Mouse (Mus musculus): ENCODE data around the gene Bsx.

Gene Bsx

DNA sequence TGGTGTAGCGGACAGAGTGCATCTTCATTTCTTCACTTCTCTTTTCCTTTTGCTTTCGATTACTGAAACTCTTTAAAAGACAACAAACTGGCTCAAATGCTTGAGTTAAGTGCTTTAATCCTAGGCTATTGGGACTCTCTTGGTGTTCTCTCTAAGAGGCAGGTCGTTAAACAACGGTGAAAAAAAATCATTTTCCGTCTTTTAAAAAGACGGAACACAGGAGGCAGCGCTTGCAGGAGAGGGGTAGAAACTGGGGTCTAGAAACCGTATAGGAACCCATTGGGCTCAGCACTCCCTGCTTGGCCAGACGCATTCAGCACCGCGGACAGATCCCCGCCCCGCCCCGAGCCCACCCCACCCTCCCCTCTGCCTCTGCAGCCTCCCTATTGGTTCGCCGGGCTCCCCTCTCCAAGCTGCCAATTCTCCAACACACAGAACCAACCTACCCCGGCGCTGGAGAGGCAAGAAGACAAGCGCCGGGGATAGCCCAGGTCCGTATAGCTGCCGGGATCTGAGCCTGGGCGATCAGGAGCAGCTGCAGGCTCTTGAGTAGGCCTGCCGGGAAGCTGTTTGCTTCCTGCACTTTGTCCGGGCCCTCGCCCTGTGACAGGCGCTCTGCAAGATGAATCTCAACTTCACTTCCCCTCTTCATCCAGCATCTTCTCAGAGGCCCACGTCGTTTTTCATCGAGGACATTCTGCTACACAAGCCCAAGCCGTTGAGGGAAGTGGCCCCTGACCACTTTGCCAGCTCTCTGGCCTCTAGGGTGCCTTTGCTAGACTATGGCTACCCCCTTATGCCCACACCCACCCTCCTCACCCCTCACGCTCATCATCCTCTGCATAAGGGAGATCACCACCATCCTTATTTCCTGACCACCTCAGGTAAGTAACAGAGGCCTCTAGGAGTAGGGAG lies at the start of gene Bsx:
Bsx (plus strand) TSS at position 572 of the 915 bp plus-strand sequence.
- no peak for DNase-seq (ENCODE audit: low spot score in 2 of 2)

DNA sequence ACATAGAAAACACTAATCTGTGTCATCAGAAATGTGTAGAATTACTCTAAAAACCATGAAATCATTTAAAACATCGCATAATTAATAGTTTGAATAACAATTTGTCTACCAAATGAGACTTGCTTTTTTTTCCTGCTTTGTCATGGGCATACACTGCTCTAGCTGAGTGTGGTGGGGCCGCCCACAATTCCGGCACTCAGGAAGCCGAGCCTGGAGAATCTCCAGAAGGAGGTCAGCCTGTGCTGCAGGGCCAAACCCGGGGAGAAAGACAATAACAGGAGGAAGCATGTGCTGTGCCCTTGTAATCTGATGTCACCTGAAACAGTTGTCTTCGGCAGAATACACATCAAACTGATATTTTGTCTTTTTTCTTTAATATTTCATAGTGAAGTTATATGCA lies 48.3 kb upstream of the Bsx start:
- DNase-seq (ENCODE audit: low spot score in 2 of 2), result no peak

- no peak for DNase-seq (ENCODE audit: low spot score in 2 of 2)
These were observed 46.6 kb upstream of the Bsx start for GRCm38 (mm10) chr9:40827366-40827765.

- peak; percentile 82 to 86 for DNase-seq (ENCODE audit: low spot score in 2 of 2)
These were observed 39.4 kb upstream of the Bsx start for GRCm38 (mm10) chr9:40834569-40834968.

GRCm38 (mm10) chr9:40836681-40837080 lies 37.2 kb upstream of the Bsx start:
- no peak for DNase-seq (ENCODE audit: low spot score in 2 of 2)

- DNase-seq (ENCODE audit: low spot score in 2 of 2), result no peak
These were observed 34.3 kb upstream of the Bsx start for GRCm38 (mm10) chr9:40839662-40840061.

DNA sequence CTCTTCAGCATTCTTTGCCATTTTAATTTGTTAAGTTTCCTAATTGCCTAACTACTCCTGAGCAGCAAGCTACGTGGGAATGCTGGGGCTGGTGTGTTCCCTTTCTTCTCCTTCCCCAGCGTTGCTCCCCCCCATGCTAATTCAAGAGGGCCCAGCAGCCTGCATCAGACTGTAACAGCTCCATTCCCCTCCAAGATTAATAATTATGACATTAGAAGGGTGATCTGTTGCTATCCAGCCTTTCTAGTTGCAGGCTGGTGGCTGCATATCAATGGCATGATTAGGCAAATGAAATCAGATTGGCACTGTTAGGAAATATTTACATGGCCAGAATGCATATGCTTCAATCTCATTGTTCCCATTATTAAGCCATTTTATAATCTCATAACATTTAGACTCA lies 22.4 kb upstream of the Bsx start:
- DNase-seq (ENCODE audit: low spot score in 2 of 2), result no peak

DNA sequence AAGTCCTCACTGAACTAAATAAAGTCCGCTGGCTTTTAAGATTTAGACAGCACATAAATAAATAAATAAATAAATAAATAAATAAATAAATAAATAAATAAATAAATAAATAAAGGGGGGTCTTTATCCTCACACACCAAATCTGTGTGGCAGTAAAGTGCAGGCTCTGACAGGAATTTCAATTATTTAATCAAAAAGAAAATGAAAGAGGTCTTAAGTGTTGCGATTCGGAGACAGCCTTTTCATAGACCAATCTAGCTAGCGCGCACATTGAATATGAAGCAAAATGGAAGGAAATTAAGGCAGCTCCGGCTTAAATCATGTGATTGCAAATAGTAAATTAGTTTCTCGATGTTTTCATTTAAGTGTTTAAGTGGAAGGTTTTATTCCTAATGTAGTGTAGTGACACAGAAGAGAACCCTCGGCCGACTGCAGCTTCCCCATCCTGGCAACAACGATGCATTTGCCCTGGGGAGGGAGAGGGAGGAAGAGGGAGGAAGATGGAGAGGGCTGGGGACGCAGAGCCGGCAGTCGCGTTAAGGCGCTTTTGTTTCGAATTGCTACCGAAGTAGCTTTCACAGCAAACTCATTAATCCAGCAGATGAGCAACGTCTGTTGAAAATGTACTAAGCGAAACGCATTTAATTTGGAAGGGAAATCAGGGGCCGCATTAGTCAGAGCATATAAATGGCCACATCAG lies 15.3 kb upstream of the Bsx start:
- DNase-seq (ENCODE audit: low spot score in 2 of 2), result peak in 1 of 2 experiments; percentile 36

- DNase-seq (ENCODE audit: low spot score in 2 of 2), result no peak
These were observed 14.7 kb upstream of the Bsx start for GRCm38 (mm10) chr9:40859196-40859595.

GRCm38 (mm10) chr9:40870331-40870730 lies 3.6 kb upstream of the Bsx start:
- DNase-seq (ENCODE audit: low spot score in 2 of 2), result no peak

GRCm38 (mm10) chr9:40871369-40872155 lies 2.4 kb upstream of the Bsx start:
- no peak for DNase-seq (ENCODE audit: low spot score in 2 of 2)

DNA sequence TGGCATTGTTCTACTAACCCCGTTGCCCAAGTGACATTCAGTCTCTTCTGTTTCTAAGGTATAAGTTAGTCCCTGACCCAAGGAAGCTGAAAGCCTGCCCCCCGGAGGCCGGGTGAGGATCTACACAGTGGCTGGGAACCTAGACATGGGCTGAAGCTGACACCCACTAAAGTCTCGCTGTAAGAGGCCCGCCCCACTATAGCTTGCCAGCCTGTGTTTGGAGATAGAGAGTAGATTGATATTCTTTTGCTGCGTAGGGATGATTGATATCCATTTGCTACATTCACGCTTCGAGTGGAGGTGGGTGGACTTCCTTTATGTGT lies 1.8 kb upstream of the Bsx start:
- peak in 1 of 2 experiments; percentile 11 for DNase-seq (ENCODE audit: low spot score in 2 of 2)

GRCm38 (mm10) chr9:40874961-40875360 lies 1.0 kb downstream of the Bsx start:
- DNase-seq (ENCODE audit: low spot score in 2 of 2), result no peak

DNA sequence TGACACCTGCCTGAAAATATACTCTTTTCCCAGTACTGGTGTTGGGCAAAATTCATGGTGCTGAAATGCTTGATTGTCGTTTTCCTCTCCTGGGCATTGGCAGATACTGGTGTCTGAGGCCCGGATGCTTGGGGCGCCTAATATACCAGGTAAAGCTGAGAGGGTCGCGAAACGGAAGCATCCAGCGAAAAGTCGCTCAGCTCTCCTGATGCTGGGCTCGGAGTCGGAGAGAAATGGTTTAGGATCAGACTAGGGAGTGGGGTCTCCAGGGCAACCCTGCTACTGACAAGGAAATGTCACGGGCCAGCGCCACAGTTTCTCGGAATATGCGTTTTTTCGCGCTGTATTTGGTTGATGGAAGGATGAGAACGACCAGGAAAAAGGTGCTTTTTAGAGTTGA lies 1.5 kb downstream of the Bsx start:
- no peak for DNase-seq (ENCODE audit: low spot score in 2 of 2)

- peak in 1 of 2 experiments; percentile 9 for DNase-seq (ENCODE audit: low spot score in 2 of 2)
These were observed 2.2 kb downstream of the Bsx start for GRCm38 (mm10) chr9:40876164-40876563.

GRCm38 (mm10) chr9:40876693-40877092 lies 2.8 kb downstream of the Bsx start:
- no peak for DNase-seq (ENCODE audit: low spot score in 2 of 2)

DNA sequence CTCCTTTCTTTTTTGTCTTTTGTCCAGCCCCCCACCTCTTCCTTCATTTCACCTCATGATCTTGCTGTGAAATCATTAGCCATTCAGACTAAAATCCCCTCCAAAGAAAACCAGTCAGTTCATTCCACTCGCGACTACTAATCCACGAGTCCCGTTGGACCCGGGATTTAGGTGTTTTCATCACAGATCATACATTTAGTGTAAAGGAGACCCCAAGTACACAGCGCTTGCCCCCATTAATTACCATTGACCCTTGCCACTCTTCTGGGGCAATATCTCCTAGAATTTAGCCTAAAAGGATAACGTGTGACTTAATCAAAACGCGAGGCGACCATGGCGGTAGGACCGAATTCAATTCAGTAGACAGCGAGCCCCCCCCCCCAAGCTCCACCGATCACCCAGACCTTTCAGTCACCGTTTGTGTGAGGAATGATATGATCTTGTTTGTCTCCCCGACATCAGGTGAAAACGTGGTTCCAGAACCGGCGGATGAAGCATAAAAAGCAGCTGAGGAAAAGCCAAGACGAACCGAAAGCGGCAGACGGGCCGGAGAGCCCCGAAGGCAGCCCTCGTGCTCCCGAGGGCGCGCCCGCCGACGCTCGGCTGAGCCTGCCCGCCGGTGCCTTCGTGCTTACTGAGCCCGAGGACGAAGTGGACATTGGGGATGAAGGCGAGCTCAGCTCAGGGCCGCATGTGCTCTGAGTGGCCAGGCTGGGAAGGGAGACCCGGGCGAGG lies 3.4 kb downstream of the Bsx start:
- no peak for DNase-seq (ENCODE audit: low spot score in 2 of 2)

DNA sequence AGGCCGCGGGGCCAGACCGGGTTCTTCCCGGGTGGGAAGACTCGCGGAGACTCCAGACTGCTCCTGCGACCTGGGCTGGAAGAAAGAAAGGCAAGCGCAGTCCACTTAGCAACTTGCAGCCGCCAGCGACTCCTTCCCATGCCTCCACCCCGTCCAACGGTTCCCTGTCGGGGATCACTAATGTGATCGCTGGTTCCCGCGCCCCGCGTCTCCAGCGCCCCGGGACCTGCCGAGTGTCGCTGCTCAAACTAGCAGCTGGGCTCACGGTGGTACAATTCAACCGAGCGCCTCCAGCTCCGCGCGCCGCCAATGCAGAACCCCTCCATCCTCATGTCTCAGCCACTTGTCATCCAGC lies 3.9 kb downstream of the Bsx start:
- peak in 1 of 2 experiments; percentile 16 for DNase-seq (ENCODE audit: low spot score in 2 of 2)

- DNase-seq (ENCODE audit: low spot score in 2 of 2), result no peak
These were observed 4.5 kb downstream of the Bsx start for GRCm38 (mm10) chr9:40878291-40878945.

GRCm38 (mm10) chr9:40878998-40879397 lies 5.1 kb downstream of the Bsx start:
- DNase-seq (ENCODE audit: low spot score in 2 of 2), result no peak

GRCm38 (mm10) chr9:40885669-40886068 lies 11.7 kb downstream of the Bsx start:
- no peak for DNase-seq (ENCODE audit: low spot score in 2 of 2)
